In genomic region chr6:5991817-5992755, GRCm38 (mm10) we compare ENCODE assay signal across 8 mouse cellular contexts.
DNase-seq lines count a peak whose midpoint lies in the region; ATAC-seq lines count a peak whose summit lies in the region.

No protein-coding gene starts in this region.

- no peaks in the 10 kb centered on the region for H3K27me3 ChIP-seq in heart, embryonic 11.5 days (ENCODE audit: control insufficient read depth, insufficient read depth, low read length)
- H3K27me3 ChIP-seq in kidney, embryonic 15.5 days = no peaks in the 10 kb centered on the region
- no peaks in the 10 kb centered on the region for H3K27me3 ChIP-seq in limb, embryonic 10.5 days (ENCODE audit: low read depth, poor library complexity, severe bottlenecking)
- no peaks in the 10 kb centered on the region for H3K27me3 ChIP-seq in liver, embryonic 11.5 days (replicated peaks; ENCODE audit: control insufficient read depth, insufficient read depth, low read length)

- H3K4me2 ChIP-seq in heart, embryonic 11.5 days = no peak overlapping the region
- peak overlapping the region; percentile 35 for H3K4me2 ChIP-seq in kidney, embryonic 15.5 days
- no peak overlapping the region for H3K4me2 ChIP-seq in liver, embryonic 11.5 days

- 0 out of 2 replicates have a peak overlapping the region, but pooled peaks have one; percentile 22 for H3K9ac ChIP-seq in heart, embryonic 11.5 days (ENCODE audit: low read depth, low read length)
- no peak overlapping the region for H3K9ac ChIP-seq in kidney, embryonic 15.5 days
- no peak overlapping the region for H3K9ac ChIP-seq in liver, embryonic 11.5 days (ENCODE audit: low read depth, low read length)

- no peak overlapping the region for H3K4me3 ChIP-seq in heart, embryonic 11.5 days (ENCODE audit: low read depth, low read length)
- peak overlapping the region; percentile 13 for H3K4me3 ChIP-seq in kidney, embryonic 15.5 days (replicated peaks)
- no peak overlapping the region for H3K4me3 ChIP-seq in limb, embryonic 10.5 days
- H3K4me3 ChIP-seq in liver, embryonic 11.5 days (ENCODE audit: low read depth, low read length) = no peak overlapping the region

- ATAC-seq in heart, embryonic 11.5 days (replicated peaks; ENCODE audit: insufficient number of reproducible peaks, low FRiP score, low TSS enrichment) = no peak
- peak; percentile 49; the same call in 1 of the 2 replicates for ATAC-seq in kidney, embryonic 15.5 days (replicated peaks; ENCODE audit: low FRiP score)
- ATAC-seq in liver, embryonic 11.5 days (replicated peaks; ENCODE audit: low FRiP score) = no peak

- peaks cover 6% of the 10 kb centered on the region; the same call in 1 of the 2 replicates for H3K4me1 ChIP-seq in heart, embryonic 11.5 days (ENCODE audit: control insufficient read depth, insufficient read depth, low read length)
- H3K4me1 ChIP-seq in kidney, embryonic 15.5 days = peaks cover 13% of the 10 kb centered on the region; the same call in 1 of the 2 replicates
- peaks cover 20% of the 10 kb centered on the region for H3K4me1 ChIP-seq in limb, embryonic 10.5 days
- no peaks in the 10 kb centered on the region for H3K4me1 ChIP-seq in liver, embryonic 11.5 days (replicated peaks; ENCODE audit: control insufficient read depth, insufficient read depth, low read length)

- WGBS in heart, embryonic 11.5 days (ENCODE audit: insufficient replicate concordance) = 54% methylated on average over 25 of the region's 25 CpGs
- WGBS in kidney, embryonic 15.5 days = 44% methylated on average over 25 of the region's 25 CpGs
- WGBS in limb, embryonic 10.5 days = 59% methylated on average over 25 of the region's 25 CpGs
- WGBS in liver, embryonic 11.5 days = 64% methylated on average over 25 of the region's 25 CpGs

- no peaks in the 10 kb centered on the region for H3K36me3 ChIP-seq in heart, embryonic 11.5 days (ENCODE audit: control insufficient read depth, insufficient read depth, low read length)
- no peaks in the 10 kb centered on the region for H3K36me3 ChIP-seq in kidney, embryonic 15.5 days
- no peaks in the 10 kb centered on the region for H3K36me3 ChIP-seq in limb, embryonic 10.5 days
- H3K36me3 ChIP-seq in liver, embryonic 11.5 days (ENCODE audit: control insufficient read depth, insufficient read depth, low read length) = no peaks in the 10 kb centered on the region

- no peak overlapping the region for H3K27ac ChIP-seq in heart, embryonic 11.5 days (ENCODE audit: low read depth, low read length)
- no peak overlapping the region for H3K27ac ChIP-seq in kidney, embryonic 15.5 days
- peak overlapping the region; percentile 59 for H3K27ac ChIP-seq in limb, embryonic 10.5 days
- no peak overlapping the region for H3K27ac ChIP-seq in liver, embryonic 11.5 days (ENCODE audit: low read depth, low read length)

- H3K9me3 ChIP-seq in heart, embryonic 11.5 days (replicated peaks; ENCODE audit: control insufficient read depth, low read length) = no peaks in the 10 kb centered on the region
- H3K9me3 ChIP-seq in kidney, embryonic 15.5 days (replicated peaks) = no peaks in the 10 kb centered on the region
- H3K9me3 ChIP-seq in limb, embryonic 10.5 days (replicated peaks) = no peaks in the 10 kb centered on the region
- H3K9me3 ChIP-seq in liver, embryonic 11.5 days (ENCODE audit: control insufficient read depth, low read length) = no peaks in the 10 kb centered on the region

- DNase-seq in adrenal gland, postnatal 14 days = peak; percentile 75
- peak; percentile 80 to 82 for DNase-seq in cerebellum, postnatal 10 days
- peak; percentile 41 for DNase-seq in limb, embryonic 10.5 days (ENCODE audit: low spot score)
- DNase-seq in retina, postnatal 1 day = peak; percentile 40
- no peak for DNase-seq in embryo, embryonic 11 days
- DNase-seq in liver, embryonic 11.5 days (ENCODE audit: low spot score) = no peak

Comparison
In these comparisons a context has a peak if more than half of its experiments do, and no peak if none do; other contexts are left out.
1. DNase-seq: peak in adrenal gland, postnatal 14 days (single experiment), cerebellum, postnatal 10 days (2 of 2), limb, embryonic 10.5 days (single experiment) and retina, postnatal 1 day (single experiment); none in embryo, embryonic 11 days (single experiment) and liver, embryonic 11.5 days (single experiment).